Mouse (Mus musculus) limb, embryonic 12.5 days (tissue): ENCODE results near the gene Bod1l. TPM values are rescaled to one million over a fixed set of nuclear protein-coding genes. Genes with fewer than 3 reads are reported as not detected.
A peak's percentile ranks its signal among the peaks of the same experiment; 100 is the strongest.

ENCODE experiments used
- ATAC-seq: fragments of 200-750 bp; cut with Nextera tagmentation; 2 replicates; pipeline ENCODE4 v1.8.0; 2017; ENCODE audit warnings: low read depth, moderate TSS enrichment; ENCODE audit not compliant: insufficient number of reproducible peaks, insufficient read depth, low FRiP score, low TSS enrichment
- H3K27ac ChIP-seq: fragments of 300-500 bp; sonication (generic); 2 replicates; pipeline ENCODE4 v1.5.1; 2016; ENCODE audit warnings: mild to moderate bottlenecking, moderate library complexity
- H3K27me3 ChIP-seq: fragments of 300-500 bp; sonication (generic); 2 replicates; pipeline ENCODE4 v1.6.1; 2016; ENCODE audit warnings: mild to moderate bottlenecking, moderate library complexity
- H3K36me3 ChIP-seq: fragments of 300-500 bp; sonication (generic); 2 replicates; pipeline ENCODE4 v1.6.1; 2016; ENCODE audit warnings: mild to moderate bottlenecking, moderate library complexity
- H3K4me1 ChIP-seq: fragments of 300-500 bp; sonication (generic); replicated peaks from 2 replicates; pipeline ENCODE4 v1.6.1; 2016
- H3K4me2 ChIP-seq: fragments of 300-500 bp; sonication (generic); 2 replicates; pipeline ENCODE4 v1.6.1; 2016; ENCODE audit warnings: mild to moderate bottlenecking, moderate library complexity
- H3K4me3 ChIP-seq: fragments of 300-500 bp; sonication (generic); replicated peaks from 2 replicates; pipeline ENCODE4 v1.5.1; 2016; ENCODE audit warnings: mild to moderate bottlenecking
- H3K9ac ChIP-seq: fragments of 300-500 bp; sonication (generic); replicated peaks from 2 replicates; pipeline ENCODE4 v1.6.1; 2016; ENCODE audit warnings: mild to moderate bottlenecking, moderate library complexity
- H3K9me3 ChIP-seq: fragments of 300-500 bp; sonication (generic); 2 replicates; pipeline ENCODE4 v1.6.1; 2016; ENCODE audit warnings: mild to moderate bottlenecking, moderate library complexity
- WGBS: fragments of 180-500 bp; shearing (Covaris S2); methylation state at CpG from one replicate; pipeline ENCODE4 v1.1.7; 2016; 5-methylcytosine and 5-hydroxymethylcytosine counted together
- polyA plus RNA-seq: library from polyadenylated mRNA; unstranded; fragments of >200 nt; fragmentation: Nextera tagmentation; extraction: Ambion mirVana; gene quantifications from 2 replicates; pipeline ENCODE4 v1.2.1, GENCODE M21; 2016

Gene Bod1l
- polyA plus RNA-seq = 29.5 and 29.9 TPM in 2 replicates

DNA sequence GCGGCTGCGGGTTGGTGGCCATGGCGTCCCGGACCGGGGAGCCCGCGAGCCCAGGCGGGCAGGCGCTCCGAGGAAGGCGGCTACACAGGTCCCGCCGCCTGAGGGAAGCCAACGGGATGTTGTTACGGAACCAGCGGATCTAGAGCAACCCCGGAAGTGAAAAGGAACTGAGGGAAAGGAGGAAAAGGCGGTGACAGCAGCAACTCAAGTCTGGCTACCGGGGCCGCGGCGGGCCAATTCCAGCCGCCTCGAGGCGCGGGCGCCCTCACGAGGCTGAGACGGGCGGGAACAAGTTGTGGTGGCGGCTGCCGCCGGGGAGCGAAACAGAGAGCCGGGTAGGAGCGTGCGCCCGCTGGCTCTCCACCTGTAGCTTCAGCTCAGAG lies at the start of gene Bod1l:
Gene Bod1l, minus strand, starts transcription at position 169 of the 383 bp plus-strand sequence.
- WGBS = under 1% methylated on average over 38 of the region's 38 CpGs
- peak; percentile 93 for ATAC-seq

DNA sequence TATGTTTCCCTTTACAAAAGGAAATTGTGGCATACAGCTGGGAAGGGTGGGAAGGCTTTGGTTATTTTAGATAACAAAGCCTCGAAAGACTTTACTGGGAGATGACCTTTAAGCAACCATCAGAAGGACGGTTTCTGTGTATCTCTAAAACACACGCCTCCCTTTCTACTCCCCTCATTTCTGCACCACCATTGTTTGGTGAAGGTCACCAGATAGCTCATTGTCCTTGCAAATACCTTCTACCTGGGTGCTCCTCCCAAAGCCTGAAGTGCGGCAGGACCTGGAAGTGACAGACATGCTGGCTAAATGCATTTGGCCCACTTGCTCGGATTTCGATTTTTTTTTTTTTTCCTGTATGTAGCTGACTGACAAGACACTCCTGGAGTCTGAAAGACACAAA lies 49.2 kb upstream of the Bod1l start:
- no peaks in the 10 kb centered on the region for H3K4me1 ChIP-seq
- 86% methylated on average over 6 of the region's 6 CpGs for WGBS
- H3K27ac ChIP-seq = no peak overlapping the region
- H3K36me3 ChIP-seq = no peaks in the 10 kb centered on the region
- H3K9me3 ChIP-seq = no peaks in the 10 kb centered on the region
- no peak overlapping the region for H3K4me2 ChIP-seq
- ATAC-seq = no peak
- H3K27me3 ChIP-seq = no peaks in the 10 kb centered on the region
- H3K9ac ChIP-seq = no peak overlapping the region
- H3K4me3 ChIP-seq = no peak overlapping the region

More for the DNA sequence above, at the start of gene Bod1l:
- peak within 1 kb of the TSS; percentile 92 for H3K9ac ChIP-seq
- H3K27ac ChIP-seq = peak within 1 kb of the TSS; percentile 82
- H3K36me3 ChIP-seq = peaks cover 4% of the 10 kb centered on the region; the same call in 1 of the 2 replicates
- no peaks in the 10 kb centered on the region for H3K9me3 ChIP-seq
- no peaks in the 10 kb centered on the region for H3K27me3 ChIP-seq
- peak within 1 kb of the TSS; percentile 81 for H3K4me2 ChIP-seq
- peak within 1 kb of the TSS; percentile 100 for H3K4me3 ChIP-seq
- peaks cover 17% of the 10 kb centered on the region for H3K4me1 ChIP-seq

DNA sequence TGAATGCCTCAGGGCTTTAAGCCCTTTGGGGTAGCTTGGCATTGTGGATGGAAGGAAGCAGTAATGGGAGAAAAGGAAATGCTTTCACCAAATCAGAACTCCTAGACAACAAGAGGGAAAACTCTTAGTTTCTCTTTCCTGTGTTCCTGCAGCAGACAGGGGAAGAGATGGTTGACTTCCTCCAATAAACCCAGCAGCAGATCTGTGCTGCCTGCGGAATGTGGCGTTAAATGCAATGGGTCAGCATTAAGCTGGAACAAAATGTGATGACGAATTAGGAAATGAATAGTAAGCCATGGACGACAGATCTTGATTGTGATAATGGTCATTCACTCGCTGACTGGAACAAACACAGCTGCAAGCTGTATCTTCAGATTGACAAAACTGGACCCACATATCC lies 46.8 kb upstream of the Bod1l start:
- 0 out of 2 replicates have a peak, but pooled peaks cover 3% of the 10 kb centered on the region for H3K27me3 ChIP-seq
- no peak overlapping the region for H3K4me2 ChIP-seq
- ATAC-seq = no peak
- no peak overlapping the region for H3K9ac ChIP-seq
- H3K27ac ChIP-seq = no peak overlapping the region
- no peaks in the 10 kb centered on the region for H3K4me1 ChIP-seq
- H3K36me3 ChIP-seq = no peaks in the 10 kb centered on the region
- 74% methylated on average over 5 of the region's 5 CpGs for WGBS
- no peak overlapping the region for H3K4me3 ChIP-seq
- no peaks in the 10 kb centered on the region for H3K9me3 ChIP-seq

DNA sequence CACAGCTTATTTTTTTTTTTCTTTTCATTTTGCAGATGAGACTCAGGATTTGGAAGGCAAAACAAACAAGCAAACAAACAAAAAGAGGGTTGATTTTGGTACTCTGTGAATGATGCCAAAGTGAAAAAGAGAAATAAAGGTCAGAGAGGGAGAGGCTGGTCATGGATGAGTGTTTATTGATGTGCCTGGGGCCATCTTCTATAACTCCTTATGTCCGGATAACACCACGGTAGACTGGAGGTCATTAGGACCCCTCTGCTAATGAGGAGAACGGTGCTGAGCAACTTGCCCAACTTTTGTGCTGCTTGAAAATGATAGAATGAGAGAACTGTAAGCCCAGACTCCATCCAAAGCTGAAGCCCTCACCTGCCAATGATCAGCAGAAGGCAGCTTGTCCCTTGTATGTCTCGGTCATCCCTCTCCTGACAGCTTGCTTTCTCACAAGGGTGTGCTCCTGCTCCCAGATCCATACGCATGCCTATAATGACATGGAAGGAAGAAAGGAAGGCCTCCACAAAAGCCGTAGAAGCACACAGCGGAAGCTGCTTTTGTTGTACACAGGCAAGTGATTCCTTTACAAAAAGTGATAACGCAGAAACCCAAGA lies 45.2 kb upstream of the Bod1l start:
- H3K9me3 ChIP-seq = no peaks in the 10 kb centered on the region
- H3K36me3 ChIP-seq = no peaks in the 10 kb centered on the region
- H3K9ac ChIP-seq = no peak overlapping the region
- WGBS = 83% methylated on average over 8 of the region's 8 CpGs
- H3K27ac ChIP-seq = no peak overlapping the region
- no peak for ATAC-seq
- no peak overlapping the region for H3K4me2 ChIP-seq
- H3K4me3 ChIP-seq = no peak overlapping the region
- no peaks in the 10 kb centered on the region for H3K4me1 ChIP-seq
- H3K27me3 ChIP-seq = peaks cover 4% of the 10 kb centered on the region; the same call in 1 of the 2 replicates

DNA sequence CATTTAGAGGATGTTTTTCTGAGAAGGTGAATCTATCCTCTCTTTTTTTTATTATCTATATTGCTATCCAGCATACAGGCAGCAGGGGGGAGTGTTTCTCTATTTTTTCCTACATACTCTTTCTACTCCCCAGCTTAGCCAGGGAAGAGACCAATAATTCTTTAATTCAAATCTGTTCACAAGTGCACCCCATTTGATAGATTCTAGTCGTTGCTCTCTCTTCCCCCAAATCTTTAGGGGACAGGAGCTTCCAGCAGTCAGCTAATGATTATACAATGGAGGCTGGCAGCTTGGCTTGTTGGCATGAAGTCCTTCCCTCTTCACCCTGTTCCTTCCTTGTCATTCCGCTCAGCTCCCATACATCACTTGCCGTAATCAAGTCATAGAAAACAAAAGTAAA lies 44.7 kb upstream of the Bod1l start:
- peaks cover 7% of the 10 kb centered on the region for H3K27me3 ChIP-seq
- H3K27ac ChIP-seq = no peak overlapping the region
- H3K36me3 ChIP-seq = no peaks in the 10 kb centered on the region
- WGBS = 68% methylated on average over 3 of the region's 3 CpGs
- H3K9me3 ChIP-seq = no peaks in the 10 kb centered on the region
- no peak overlapping the region for H3K9ac ChIP-seq
- H3K4me1 ChIP-seq = no peaks in the 10 kb centered on the region
- H3K4me3 ChIP-seq = no peak overlapping the region
- ATAC-seq = no peak
- no peak overlapping the region for H3K4me2 ChIP-seq

DNA sequence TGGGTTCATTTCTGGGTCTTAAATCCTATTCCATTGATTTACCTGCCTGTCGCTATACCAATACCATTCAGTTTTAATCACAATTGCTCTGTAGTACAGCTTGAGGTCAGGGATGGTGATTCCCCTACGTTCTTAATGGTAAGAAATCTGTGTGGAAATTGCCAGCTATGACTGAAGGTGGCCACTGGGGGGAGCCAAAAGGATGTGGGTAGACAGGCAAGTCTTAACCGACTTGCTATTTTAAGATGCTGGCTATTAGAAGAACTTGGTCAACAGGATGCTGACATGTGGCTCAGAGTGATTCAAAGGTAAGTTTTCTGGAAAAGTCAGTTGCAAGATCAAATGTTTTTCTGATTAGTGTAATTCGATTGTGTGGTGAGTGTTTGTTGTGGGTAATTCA lies 43.6 kb upstream of the Bod1l start:
- peaks cover 13% of the 10 kb centered on the region for H3K27me3 ChIP-seq
- H3K4me1 ChIP-seq = no peaks in the 10 kb centered on the region
- no peak overlapping the region for H3K4me2 ChIP-seq
- ATAC-seq = no peak; the same call in 1 of the 2 replicates
- H3K9ac ChIP-seq = no peak overlapping the region
- H3K36me3 ChIP-seq = no peaks in the 10 kb centered on the region
- 11% methylated on average over 4 of the region's 4 CpGs for WGBS
- no peak overlapping the region for H3K4me3 ChIP-seq
- H3K9me3 ChIP-seq = no peaks in the 10 kb centered on the region
- H3K27ac ChIP-seq = no peak overlapping the region

DNA sequence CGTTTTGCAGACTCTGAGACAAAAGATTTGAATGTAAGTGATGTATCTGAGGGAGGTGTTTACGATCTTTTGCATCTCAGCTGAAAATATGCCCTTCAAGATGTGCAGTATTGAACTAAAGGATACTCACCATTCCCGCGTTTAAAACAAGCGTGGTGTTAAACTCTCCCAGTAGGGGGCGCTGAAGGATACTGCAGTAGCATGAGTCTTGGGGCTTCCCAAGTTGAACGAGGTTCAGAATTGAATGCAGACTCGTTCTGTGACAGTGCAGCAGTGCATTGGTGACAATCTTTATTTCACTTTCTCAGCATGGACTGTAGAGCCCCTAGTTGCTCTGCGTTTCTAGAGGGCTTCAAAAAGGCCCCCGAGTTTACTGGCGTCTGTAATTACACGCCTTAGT lies 40.4 kb upstream of the Bod1l start:
- ATAC-seq = peak; percentile 40; the same call in 1 of the 2 replicates
- WGBS = 13% methylated on average over 12 of the region's 12 CpGs
- Histone ChIP-seq H3K9me3 (no peaks in the 10 kb centered on the region), H3K4me1 (no peaks in the 10 kb centered on the region), H3K27me3 (peaks cover 13% of the 10 kb centered on the region), H3K4me3 (no peak overlapping the region), H3K27ac (no peak overlapping the region), H3K4me2 (peak overlapping the region; percentile 37), H3K36me3 (no peaks in the 10 kb centered on the region), H3K9ac (no peak overlapping the region)

DNA sequence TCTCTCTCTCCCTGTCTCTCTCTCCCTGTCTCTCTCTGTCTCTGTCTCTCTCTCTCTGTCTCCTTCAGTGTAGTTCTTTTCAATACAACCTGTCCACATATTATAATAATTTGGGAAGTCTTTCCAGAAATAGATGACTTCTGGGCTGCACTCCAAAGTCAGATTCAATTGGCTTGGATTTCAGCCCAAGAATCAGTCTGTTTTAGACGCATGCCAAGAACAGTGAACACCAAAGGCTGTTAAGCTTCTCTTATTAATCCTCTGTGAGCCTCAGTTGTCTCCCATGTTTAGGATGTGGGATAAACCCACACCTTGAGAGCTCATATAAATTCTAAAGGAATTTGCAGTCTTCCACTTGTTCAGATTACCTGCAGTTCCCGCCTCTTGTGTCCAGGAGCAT lies 27.0 kb upstream of the Bod1l start:
- Histone ChIP-seq H3K36me3 (no peaks in the 10 kb centered on the region), H3K4me1 (no peaks in the 10 kb centered on the region), H3K9ac (no peak overlapping the region), H3K9me3 (peaks cover 4% of the 10 kb centered on the region; the same call in 1 of the 2 replicates), H3K4me2 (no peak overlapping the region), H3K4me3 (no peak overlapping the region), H3K27me3 (no peaks in the 10 kb centered on the region), H3K27ac (no peak overlapping the region)
- WGBS = 85% methylated on average over 2 of the region's 2 CpGs
- no peak for ATAC-seq

DNA sequence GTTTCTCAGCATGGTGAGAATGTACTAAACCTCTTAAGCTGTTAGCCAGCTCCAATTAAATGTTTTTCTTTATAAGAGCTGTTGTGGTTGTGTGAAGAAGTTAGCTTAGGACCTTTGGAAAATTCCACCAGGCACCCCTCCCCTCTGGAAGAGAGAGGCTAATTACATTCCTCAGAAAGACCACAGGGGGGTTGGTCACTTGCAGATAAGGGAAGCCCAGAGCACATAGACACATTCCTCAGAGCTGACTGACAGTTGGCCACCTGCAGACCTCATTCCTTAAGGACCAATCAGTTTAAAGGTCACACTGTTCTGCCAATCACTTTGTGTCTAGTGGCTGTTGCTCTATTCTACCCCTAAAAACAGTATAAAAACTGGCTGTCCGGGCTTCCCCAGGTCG lies 11.7 kb upstream of the Bod1l start:
- Histone ChIP-seq H3K27ac (no peak overlapping the region), H3K4me2 (no peak overlapping the region), H3K36me3 (no peaks in the 10 kb centered on the region), H3K9me3 (no peaks in the 10 kb centered on the region), H3K9ac (no peak overlapping the region), H3K27me3 (no peaks in the 10 kb centered on the region), H3K4me3 (no peak overlapping the region), H3K4me1 (no peaks in the 10 kb centered on the region)
- ATAC-seq = no peak
- 93% methylated on average over 2 of the region's 2 CpGs for WGBS

DNA sequence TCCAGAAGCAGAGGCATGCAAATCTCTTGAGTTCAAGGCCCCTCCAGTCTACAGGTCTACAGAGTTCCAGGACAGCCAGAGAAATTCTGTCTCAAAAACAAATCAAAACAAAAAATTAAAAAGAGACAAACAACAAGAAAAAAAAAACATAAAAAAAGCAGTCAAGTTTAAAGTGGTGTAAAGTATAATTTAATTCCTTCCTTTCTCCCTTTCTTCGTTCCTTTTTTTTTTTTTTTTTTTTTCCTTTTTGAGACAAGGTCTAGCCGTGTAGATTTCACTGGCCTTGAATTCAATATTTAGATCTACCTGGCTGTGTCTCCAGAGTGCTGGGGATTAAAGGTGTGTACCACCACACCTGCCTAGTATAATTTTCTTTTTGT lies 1.4 kb upstream of the Bod1l start:
- Histone ChIP-seq H3K9me3 (no peaks in the 10 kb centered on the region), H3K27me3 (no peaks in the 10 kb centered on the region), H3K4me1 (peaks cover 17% of the 10 kb centered on the region), H3K27ac (no peak overlapping the region), H3K4me3 (no peak overlapping the region), H3K9ac (no peak overlapping the region), H3K4me2 (peak overlapping the region; percentile 81), H3K36me3 (peaks cover 4% of the 10 kb centered on the region; the same call in 1 of the 2 replicates)
- no peak for ATAC-seq
- 71% methylated on average over 2 of the region's 2 CpGs for WGBS

DNA sequence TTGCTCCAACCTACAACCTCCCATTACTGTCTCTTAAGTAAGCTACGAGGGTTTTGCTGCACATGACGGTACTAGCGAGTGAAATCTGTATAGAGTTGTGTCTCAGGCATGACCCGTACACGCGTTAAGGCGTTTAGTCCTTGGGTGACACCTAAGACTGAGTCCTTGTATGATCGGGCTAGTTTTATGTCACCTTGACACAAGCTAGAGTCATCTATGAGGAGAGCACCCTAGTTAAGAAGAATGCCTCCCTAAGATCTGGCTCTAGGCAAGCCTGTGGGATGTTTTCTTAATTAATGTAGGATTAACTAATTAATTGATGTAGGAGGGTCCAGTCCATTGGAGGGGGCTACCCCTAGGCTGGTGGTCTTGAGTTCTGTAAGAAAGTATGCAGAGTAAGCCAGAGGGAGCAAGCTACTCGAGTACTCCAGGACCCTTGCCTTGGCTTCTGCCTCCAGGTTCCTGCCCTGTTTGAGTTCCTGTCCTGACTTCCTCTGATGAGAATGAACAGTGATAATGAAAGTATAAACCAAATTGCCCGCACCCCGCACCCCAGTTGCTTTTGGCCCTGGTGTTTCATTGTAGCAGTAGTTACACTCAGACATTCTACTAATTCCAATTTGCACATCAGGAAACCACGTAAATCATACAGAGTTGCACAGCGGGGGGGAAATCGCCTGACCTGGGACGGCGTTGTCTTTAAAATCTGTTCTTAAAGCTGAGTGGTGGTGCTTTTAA lies 874 bp upstream of the Bod1l start:
- H3K4me3 ChIP-seq = peak overlapping the region; percentile 100
- no peaks in the 10 kb centered on the region for H3K27me3 ChIP-seq
- H3K9me3 ChIP-seq = no peaks in the 10 kb centered on the region
- 0 out of 2 replicates have a peak, but pooled peaks have one; percentile 32 for ATAC-seq
- H3K27ac ChIP-seq = no peak overlapping the region
- H3K4me2 ChIP-seq = peak overlapping the region; percentile 81
- WGBS = 21% methylated on average over 16 of the region's 16 CpGs
- H3K4me1 ChIP-seq = peaks cover 17% of the 10 kb centered on the region
- peaks cover 4% of the 10 kb centered on the region; the same call in 1 of the 2 replicates for H3K36me3 ChIP-seq
- H3K9ac ChIP-seq = no peak overlapping the region; the same call in 1 of the 2 replicates
